Mouse (Mus musculus) midbrain, embryonic 12.5 days (tissue): ENCODE results near the gene Gas2l3. TPM values are rescaled to one million over a fixed set of nuclear protein-coding genes. Genes with fewer than 3 reads are reported as not detected.
A peak's percentile ranks its signal among the peaks of the same experiment; 100 is the strongest.

ENCODE experiments used
- ATAC-seq: fragments of 200-750 bp; cut with Nextera tagmentation; 2 replicates; pipeline ENCODE4 v1.8.0; 2017; ENCODE audit warnings: low read depth, moderate TSS enrichment, moderate library complexity; ENCODE audit not compliant: low FRiP score
- H3K27ac ChIP-seq: fragments of 300-500 bp; sonication (generic); replicated peaks from 2 replicates; pipeline ENCODE4 v1.5.1; 2016; ENCODE audit warnings: mild to moderate bottlenecking
- H3K27me3 ChIP-seq: fragments of 300-500 bp; sonication (generic); 2 replicates; pipeline ENCODE4 v1.6.1; 2016; ENCODE audit warnings: mild to moderate bottlenecking
- H3K36me3 ChIP-seq: fragments of 300-500 bp; sonication (generic); 2 replicates; pipeline ENCODE4 v1.6.1; 2016
- H3K4me1 ChIP-seq: fragments of 300-500 bp; sonication (generic); 2 replicates; pipeline ENCODE4 v1.6.1; 2016
- H3K4me2 ChIP-seq: fragments of 300-500 bp; sonication (generic); replicated peaks from 2 replicates; pipeline ENCODE4 v1.6.1; 2016; ENCODE audit warnings: mild to moderate bottlenecking, moderate library complexity
- H3K4me3 ChIP-seq: fragments of 300-500 bp; sonication (generic); 2 replicates; pipeline ENCODE4 v1.5.1; 2016; ENCODE audit warnings: mild to moderate bottlenecking
- H3K9ac ChIP-seq: fragments of 300-500 bp; sonication (generic); replicated peaks from 2 replicates; pipeline ENCODE4 v1.6.1; 2016; ENCODE audit warnings: mild to moderate bottlenecking, moderate library complexity
- H3K9me3 ChIP-seq: fragments of 300-500 bp; sonication (generic); 2 replicates; pipeline ENCODE4 v1.6.1; 2016; ENCODE audit warnings: mild to moderate bottlenecking
- WGBS: fragments of 180-500 bp; shearing (Covaris S2); methylation state at CpG from one replicate; pipeline ENCODE4 v1.1.7; 2016; 5-methylcytosine and 5-hydroxymethylcytosine counted together
- polyA plus RNA-seq: library from polyadenylated mRNA; unstranded; fragments of >200 nt; fragmentation: Nextera tagmentation; extraction: Ambion mirVana; gene quantifications from 2 replicates; pipeline ENCODE4 v1.2.1, GENCODE M21; 2016

Gas2l3 gene
- polyA plus RNA-seq, result 10.9 and 13.0 TPM in 2 replicates

DNA sequence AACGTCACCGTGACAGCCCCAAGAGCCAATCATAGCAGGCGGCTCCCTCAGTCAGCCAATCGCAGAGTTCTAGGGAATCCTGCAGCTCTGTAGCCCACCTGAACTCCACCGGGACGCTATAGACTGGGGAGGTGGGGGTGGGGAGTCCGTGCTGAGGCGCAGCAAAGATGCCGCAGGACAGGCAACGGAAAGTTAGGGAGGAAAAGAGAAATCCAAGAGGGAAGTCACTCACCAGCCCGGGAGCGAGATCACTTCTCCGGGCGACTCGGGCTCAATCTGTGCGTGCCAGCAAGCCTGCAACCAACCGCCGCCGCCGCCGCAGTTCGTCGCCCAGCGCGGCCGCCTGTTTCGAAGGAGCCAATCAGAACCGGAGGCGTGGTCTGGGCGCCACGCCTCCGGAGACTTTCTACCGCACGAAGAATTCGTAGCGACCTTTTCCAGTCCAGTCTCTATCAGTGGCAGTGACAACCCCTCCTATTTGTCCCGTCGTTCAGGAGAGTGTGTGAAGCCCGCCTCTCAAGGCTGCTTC lies at the start of gene Gas2l3:
TSS of gene Gas2l3 (minus strand) at position 345 of the 529 bp plus-strand sequence.
- H3K4me3 ChIP-seq, result peak within 1 kb of the TSS; percentile 66
- H3K9ac ChIP-seq, result peak within 1 kb of the TSS; percentile 59
- no peaks in the 10 kb centered on the region for H3K36me3 ChIP-seq
- WGBS, result under 1% methylated on average over 39 of the region's 39 CpGs
- ATAC-seq, result peak; percentile 95
- H3K4me1 ChIP-seq, result peaks cover 11% of the 10 kb centered on the region; the same call in 1 of the 2 replicates
- H3K27ac ChIP-seq, result no peak within 1 kb of the TSS
- peak within 1 kb of the TSS; percentile 89 for H3K4me2 ChIP-seq
- H3K27me3 ChIP-seq, result peaks cover 70% of the 10 kb centered on the region
- no peaks in the 10 kb centered on the region for H3K9me3 ChIP-seq

DNA sequence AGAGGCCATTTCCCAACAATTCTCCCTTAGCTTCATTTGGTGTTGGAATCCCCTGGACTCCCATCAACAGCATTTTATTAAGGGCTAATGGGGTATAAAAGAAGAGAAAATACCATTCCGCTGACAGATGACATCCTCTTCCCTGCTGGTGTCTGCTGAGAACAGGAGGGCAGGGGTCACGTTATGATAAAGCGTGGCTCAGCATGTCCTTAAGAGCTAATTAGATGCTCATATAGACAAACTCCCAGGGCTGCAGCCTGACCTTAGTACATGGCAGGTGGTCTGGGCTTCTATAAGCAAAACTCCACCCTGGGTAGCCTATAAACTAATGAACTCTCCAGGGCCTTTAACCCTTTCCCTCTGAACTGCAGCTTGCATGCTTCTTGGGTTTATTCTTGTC lies 47.6 kb upstream of the Gas2l3 start:
- Histone ChIP-seq H3K4me2 (no peak overlapping the region), H3K9ac (no peak overlapping the region), H3K9me3 (no peaks in the 10 kb centered on the region), H3K27ac (no peak overlapping the region), H3K4me1 (0 out of 2 replicates have a peak, but pooled peaks cover 8% of the 10 kb centered on the region), H3K27me3 (peaks cover 11% of the 10 kb centered on the region; the same call in 1 of the 2 replicates), H3K36me3 (no peaks in the 10 kb centered on the region), H3K4me3 (no peak overlapping the region)
- peak; percentile 64; the same call in 1 of the 2 replicates for ATAC-seq
- 13% methylated on average over 3 of the region's 3 CpGs for WGBS

DNA sequence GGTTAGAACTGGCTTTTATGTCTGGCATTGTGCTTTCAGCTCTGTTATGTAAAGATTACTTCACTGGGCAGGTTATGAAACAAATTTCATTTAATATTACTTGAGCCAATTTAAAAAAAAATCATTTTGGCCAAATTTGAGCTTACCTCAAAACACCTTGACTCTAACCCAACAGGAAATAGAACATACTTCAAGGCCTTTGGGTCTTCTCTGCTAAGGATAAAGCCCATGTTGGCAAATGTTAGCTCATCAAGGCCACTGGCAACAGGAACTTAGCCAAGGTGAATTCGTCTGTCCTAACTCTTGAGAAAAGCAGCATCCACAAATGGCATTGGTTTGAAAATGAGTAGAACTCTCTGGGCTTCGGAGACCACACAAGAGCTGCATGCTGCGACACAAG lies 46.5 kb upstream of the Gas2l3 start:
- Histone ChIP-seq H3K4me2 (no peak overlapping the region), H3K9ac (no peak overlapping the region), H3K27ac (no peak overlapping the region), H3K4me3 (no peak overlapping the region), H3K9me3 (no peaks in the 10 kb centered on the region), H3K36me3 (no peaks in the 10 kb centered on the region), H3K27me3 (peaks cover 11% of the 10 kb centered on the region; the same call in 1 of the 2 replicates), H3K4me1 (0 out of 2 replicates have a peak, but pooled peaks cover 8% of the 10 kb centered on the region)
- no peak for ATAC-seq
- WGBS, result 87% methylated on average over 3 of the region's 3 CpGs

DNA sequence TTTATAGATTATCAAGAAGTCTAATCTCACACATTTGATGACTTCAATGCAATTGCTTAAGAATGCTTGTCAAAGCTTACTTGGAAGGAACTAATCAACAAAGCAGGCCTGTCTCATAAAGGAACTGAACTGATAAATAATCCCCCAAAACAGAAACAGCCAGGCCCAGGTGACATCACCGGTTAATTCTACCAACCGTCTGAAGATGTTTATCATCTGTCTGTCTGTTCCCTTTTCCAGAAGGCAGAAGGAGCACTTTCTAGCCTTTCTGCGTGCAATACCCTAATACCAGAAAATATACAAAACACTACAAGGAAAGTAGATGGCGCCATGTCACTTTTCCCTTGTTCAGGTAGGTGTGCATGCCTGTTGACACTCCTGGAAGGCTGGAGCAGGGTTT lies 45.7 kb upstream of the Gas2l3 start:
- Histone ChIP-seq H3K36me3 (no peaks in the 10 kb centered on the region), H3K4me1 (0 out of 2 replicates have a peak, but pooled peaks cover 8% of the 10 kb centered on the region), H3K9me3 (no peaks in the 10 kb centered on the region), H3K4me2 (no peak overlapping the region), H3K9ac (no peak overlapping the region), H3K4me3 (no peak overlapping the region), H3K27ac (no peak overlapping the region), H3K27me3 (peaks cover 11% of the 10 kb centered on the region; the same call in 1 of the 2 replicates)
- WGBS, result 86% methylated on average over 4 of the region's 4 CpGs
- ATAC-seq, result no peak

DNA sequence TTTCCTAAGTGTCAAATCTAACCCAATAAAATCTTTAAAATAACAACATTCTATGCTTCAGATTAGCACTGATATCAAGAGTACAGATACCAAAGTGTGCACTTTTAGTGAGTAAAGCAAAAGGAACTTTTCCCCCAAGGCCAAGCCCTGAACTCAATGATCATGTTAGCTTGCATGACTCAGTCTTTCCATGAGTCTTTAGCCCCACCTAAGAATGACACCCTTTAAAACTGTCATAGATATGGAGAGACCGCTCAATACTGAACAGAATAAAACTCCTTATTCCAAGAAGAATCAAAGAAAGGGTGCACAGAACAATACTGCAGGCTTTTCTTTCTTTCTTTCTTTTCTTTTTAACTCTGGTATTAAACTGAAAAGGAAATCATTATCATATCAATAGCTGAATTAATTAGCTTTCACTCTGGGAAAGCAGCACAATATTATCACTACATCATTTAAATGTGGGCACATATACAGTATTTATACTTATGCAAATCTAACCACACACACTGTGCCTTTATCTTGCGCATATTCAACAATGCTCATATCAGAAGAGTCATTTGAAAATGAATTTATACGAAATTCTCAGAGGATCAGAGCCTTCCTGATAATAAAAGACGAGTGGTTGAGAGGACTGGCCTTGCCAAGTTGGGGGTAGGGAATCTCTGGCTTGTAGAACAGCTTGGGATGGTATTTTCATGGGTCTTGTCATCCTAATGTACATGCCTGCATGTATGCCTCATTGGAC lies 43.4 kb upstream of the Gas2l3 start:
- 22% methylated on average over 4 of the region's 4 CpGs for WGBS
- Histone ChIP-seq H3K27ac (peak overlapping the region; percentile 21; the same call in 1 of the 2 replicates), H3K36me3 (no peaks in the 10 kb centered on the region), H3K4me3 (no peak overlapping the region), H3K4me1 (peaks cover 13% of the 10 kb centered on the region; the same call in 1 of the 2 replicates), H3K9me3 (no peaks in the 10 kb centered on the region), H3K4me2 (no peak overlapping the region), H3K27me3 (peaks cover 3% of the 10 kb centered on the region; the same call in 1 of the 2 replicates), H3K9ac (no peak overlapping the region)
- ATAC-seq, result peak; percentile 61

DNA sequence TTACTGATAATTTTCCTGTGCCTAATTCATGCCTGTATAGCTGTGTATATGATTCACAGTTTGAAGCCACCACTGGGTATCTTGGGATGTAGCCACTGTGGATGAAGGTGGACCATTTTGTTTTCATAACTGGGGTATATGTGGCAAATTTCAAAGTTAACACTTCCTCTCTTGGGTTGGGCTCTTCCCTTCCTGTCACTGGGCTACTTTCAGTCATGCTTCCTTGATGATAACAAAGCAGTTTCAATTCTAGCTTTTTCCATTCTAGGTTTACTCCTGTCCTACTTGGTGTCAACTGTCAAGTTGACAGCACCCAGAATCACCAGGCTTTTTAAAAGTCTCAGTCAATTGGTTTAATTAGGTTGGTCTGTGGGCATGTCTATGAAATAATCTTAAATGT lies 41.1 kb upstream of the Gas2l3 start:
- Histone ChIP-seq H3K36me3 (no peaks in the 10 kb centered on the region), H3K4me3 (no peak overlapping the region), H3K4me1 (peaks cover 19% of the 10 kb centered on the region), H3K4me2 (no peak overlapping the region), H3K27ac (no peak overlapping the region), H3K9me3 (no peaks in the 10 kb centered on the region), H3K27me3 (peaks cover 3% of the 10 kb centered on the region; the same call in 1 of the 2 replicates), H3K9ac (no peak overlapping the region)
- no peak for ATAC-seq

DNA sequence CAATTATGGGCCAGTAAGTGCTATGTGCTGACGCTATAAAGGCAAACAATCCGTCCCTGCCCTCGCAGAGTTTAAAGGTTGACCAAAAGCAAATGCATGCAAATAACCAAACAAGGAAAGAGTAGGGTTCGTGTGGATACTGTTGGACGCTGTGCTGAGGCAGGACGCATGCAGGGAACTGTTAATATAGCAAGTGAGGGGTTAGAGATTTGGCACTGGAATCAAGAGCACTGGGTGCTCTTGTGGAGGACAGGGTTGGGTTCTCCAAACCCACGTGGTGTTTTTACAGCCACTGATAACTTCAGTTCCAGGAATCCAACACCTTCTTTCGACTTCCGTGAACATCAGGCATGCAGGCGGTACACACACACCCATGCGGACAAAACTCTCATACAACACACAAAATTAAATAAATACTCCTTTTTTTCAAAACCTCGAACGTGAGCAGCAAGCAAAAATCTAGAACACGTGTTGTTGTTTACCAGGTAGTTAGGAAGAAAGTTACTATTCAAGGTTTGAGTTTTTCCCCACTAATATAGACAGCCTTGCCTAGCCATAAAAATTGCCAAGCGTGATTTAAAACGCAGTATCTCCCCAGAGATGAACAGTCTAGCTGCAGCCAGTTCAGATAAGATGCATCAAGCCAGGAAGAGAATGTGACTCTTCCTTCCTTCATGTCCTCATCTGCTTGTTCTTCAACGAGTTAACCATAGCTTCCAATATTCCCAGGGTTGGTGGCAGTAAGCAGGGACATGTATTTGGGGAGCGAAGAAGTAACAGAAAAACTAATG lies 40.2 kb upstream of the Gas2l3 start:
- Histone ChIP-seq H3K4me2 (no peak overlapping the region), H3K27me3 (no peaks in the 10 kb centered on the region), H3K27ac (no peak overlapping the region), H3K36me3 (no peaks in the 10 kb centered on the region), H3K9ac (no peak overlapping the region), H3K4me1 (peaks cover 19% of the 10 kb centered on the region), H3K4me3 (no peak overlapping the region), H3K9me3 (no peaks in the 10 kb centered on the region)
- ATAC-seq, result no peak
- WGBS, result 88% methylated on average over 18 of the region's 18 CpGs

DNA sequence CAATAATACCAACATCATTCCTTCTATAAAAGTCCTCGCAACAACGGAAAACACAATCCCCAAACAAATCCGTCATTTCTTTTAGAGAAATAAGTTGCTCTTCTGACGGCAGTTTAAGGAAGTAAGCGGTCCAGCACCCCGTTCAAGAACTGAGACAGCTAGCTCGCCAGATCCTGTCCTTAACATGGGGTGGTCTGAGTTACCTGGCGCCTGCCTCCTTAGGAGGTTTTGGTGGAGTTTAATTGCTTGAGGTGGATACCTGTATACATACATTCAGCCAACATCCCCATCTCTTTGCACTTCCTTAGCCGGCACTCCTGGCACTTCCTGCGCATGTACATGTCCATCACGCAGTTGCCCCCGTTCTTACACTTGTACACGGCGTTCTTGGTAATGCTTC lies 39.3 kb upstream of the Gas2l3 start:
- ATAC-seq, result no peak

DNA sequence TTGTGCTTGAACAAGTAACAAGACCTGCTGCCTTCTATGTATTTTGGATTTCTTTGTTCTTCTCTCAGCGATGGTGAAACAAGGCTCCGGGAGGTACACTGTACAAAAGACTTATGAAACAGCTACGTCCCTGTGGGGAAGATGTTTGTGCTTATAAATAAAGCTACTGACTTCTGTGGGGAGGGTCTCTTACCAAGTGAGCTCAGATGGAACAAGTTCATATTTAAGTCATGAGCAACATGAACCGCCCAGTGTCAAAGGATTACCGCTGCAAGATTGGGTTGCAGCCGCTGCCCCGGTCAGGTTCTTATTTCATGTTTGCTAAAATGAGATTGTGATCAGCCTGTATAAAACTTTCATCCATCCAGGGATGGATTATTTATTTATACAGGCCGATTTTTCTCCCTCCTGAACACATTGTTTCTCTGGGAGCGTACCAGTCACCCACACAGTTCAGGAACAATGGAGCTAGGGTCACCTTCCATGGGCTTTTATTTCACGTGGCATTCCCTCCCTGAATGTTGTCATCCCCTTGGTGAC lies 38.4 kb upstream of the Gas2l3 start:
- 16% methylated on average over 10 of the region's 10 CpGs for WGBS
- no peak overlapping the region for H3K4me3 ChIP-seq
- H3K4me1 ChIP-seq, result peaks cover 15% of the 10 kb centered on the region
- H3K27me3 ChIP-seq, result no peaks in the 10 kb centered on the region
- H3K9me3 ChIP-seq, result no peaks in the 10 kb centered on the region
- no peak overlapping the region for H3K9ac ChIP-seq
- no peaks in the 10 kb centered on the region for H3K36me3 ChIP-seq
- peak overlapping the region; percentile 16 for H3K4me2 ChIP-seq
- H3K27ac ChIP-seq, result 0 out of 2 replicates have a peak overlapping the region, but pooled peaks have one; percentile 39
- ATAC-seq, result peak; percentile 55; the same call in 1 of the 2 replicates

More for the DNA sequence above, 39.3 kb upstream of the Gas2l3 start:
- 90% methylated on average over 14 of the region's 14 CpGs for WGBS
- Histone ChIP-seq H3K9ac (no peak overlapping the region), H3K4me2 (no peak overlapping the region), H3K27me3 (no peaks in the 10 kb centered on the region), H3K4me1 (peaks cover 19% of the 10 kb centered on the region), H3K9me3 (no peaks in the 10 kb centered on the region), H3K27ac (no peak overlapping the region), H3K4me3 (no peak overlapping the region), H3K36me3 (no peaks in the 10 kb centered on the region)

DNA sequence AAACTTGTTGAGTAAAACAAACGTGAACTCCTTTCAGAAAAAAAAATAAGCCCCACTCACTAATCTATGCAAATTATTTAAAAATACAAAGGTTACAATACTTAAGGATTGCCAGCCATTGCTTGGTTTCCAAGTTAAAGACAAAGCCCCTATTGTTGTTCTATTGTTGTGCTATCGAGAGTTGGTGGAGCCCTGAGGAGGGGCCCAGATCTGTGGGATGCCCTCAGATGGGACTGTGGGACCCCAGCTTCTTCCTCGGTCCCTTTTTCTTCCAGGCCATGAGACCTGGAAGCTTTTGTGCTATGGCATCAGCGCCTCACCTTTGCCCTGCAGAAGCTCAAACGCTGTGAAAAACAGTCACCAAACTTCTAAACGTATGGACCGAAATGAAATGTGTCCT lies 37.9 kb upstream of the Gas2l3 start:
- Histone ChIP-seq H3K9me3 (no peaks in the 10 kb centered on the region), H3K4me3 (no peak overlapping the region), H3K27ac (0 out of 2 replicates have a peak overlapping the region, but pooled peaks have one; percentile 39), H3K27me3 (no peaks in the 10 kb centered on the region), H3K4me1 (peaks cover 11% of the 10 kb centered on the region), H3K9ac (no peak overlapping the region), H3K4me2 (peak overlapping the region; percentile 16; the same call in 1 of the 2 replicates), H3K36me3 (no peaks in the 10 kb centered on the region)
- 23% methylated on average over 7 of the region's 7 CpGs for WGBS
- peak; percentile 62; the same call in 1 of the 2 replicates for ATAC-seq

DNA sequence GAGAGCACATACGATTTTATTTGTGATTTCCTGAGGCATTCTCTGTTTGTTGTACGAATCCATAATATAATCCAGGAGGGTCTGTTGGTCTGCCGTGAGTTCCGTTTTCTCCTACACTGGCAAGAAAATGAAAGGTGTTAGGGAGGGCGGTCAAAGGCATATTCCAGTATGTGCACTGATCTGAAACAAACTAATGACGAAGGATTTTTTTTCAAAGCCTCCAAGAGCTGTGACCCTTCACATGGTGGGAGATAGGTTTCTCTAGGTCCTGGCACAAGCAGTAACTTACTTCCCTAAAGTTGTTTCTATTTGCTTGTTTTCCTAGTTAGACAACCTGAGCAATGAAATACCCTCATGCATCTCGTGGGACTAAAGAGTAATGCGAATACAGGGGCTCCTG lies 35.0 kb upstream of the Gas2l3 start:
- no peak overlapping the region for H3K27ac ChIP-seq
- H3K27me3 ChIP-seq, result no peaks in the 10 kb centered on the region
- WGBS, result 90% methylated on average over 8 of the region's 8 CpGs
- peaks cover 11% of the 10 kb centered on the region for H3K4me1 ChIP-seq
- no peaks in the 10 kb centered on the region for H3K36me3 ChIP-seq
- no peak overlapping the region for H3K9ac ChIP-seq
- H3K9me3 ChIP-seq, result no peaks in the 10 kb centered on the region
- no peak overlapping the region for H3K4me3 ChIP-seq
- no peak overlapping the region for H3K4me2 ChIP-seq
- ATAC-seq, result no peak
